Mouse (Mus musculus): ENCODE data around the gene Creg1. TPM values are rescaled to one million over a fixed set of nuclear protein-coding genes. Genes with fewer than 3 reads are reported as not detected.

Creg1 gene
- polyA plus RNA-seq, 1 experiment from 2014 or later: 16.6 TPM

GRCm38 (mm10) chr1:165790461-165791210 is 27.1 kb downstream of the Creg1 start:
- H3K4me1 ChIP-seq (replicated peaks; ENCODE audit: control insufficient read depth, insufficient read depth, low read length): peaks cover 4% of the 10 kb centered on the region; the same call in 1 of the 2 replicates

GRCm38 (mm10) chr1:165791411-165791810 is 27.9 kb downstream of the Creg1 start:
- no peak overlapping the region for H3K4me2 ChIP-seq (ENCODE audit: low read length)
- no peaks in the 10 kb centered on the region for H3K4me1 ChIP-seq (replicated peaks; ENCODE audit: control insufficient read depth, insufficient read depth, low read length)
- H3K9me3 ChIP-seq (ENCODE audit: control insufficient read depth, low read length): no peaks in the 10 kb centered on the region
- H3K27me3 ChIP-seq (replicated peaks; ENCODE audit: control insufficient read depth, insufficient read depth, low read length): no peaks in the 10 kb centered on the region
- no peak overlapping the region for H3K4me3 ChIP-seq (replicated peaks; ENCODE audit: low read length)
- no peak overlapping the region for H3K27ac ChIP-seq (ENCODE audit: low read length)
- ATAC-seq: no peak
- 87% methylated on average over 9 of the region's 9 CpGs for WGBS
- H3K36me3 ChIP-seq (ENCODE audit: control insufficient read depth, insufficient read depth): no peaks in the 10 kb centered on the region
- H3K9ac ChIP-seq (replicated peaks; ENCODE audit: low read depth, low read length): no peak overlapping the region

More at GRCm38 (mm10) chr1:165790461-165791210, 27.1 kb downstream of the Creg1 start:
- H3K4me2 ChIP-seq (ENCODE audit: low read length): no peak overlapping the region
- no peak overlapping the region for H3K9ac ChIP-seq (replicated peaks; ENCODE audit: low read depth, low read length)
- H3K36me3 ChIP-seq (ENCODE audit: control insufficient read depth, insufficient read depth): no peaks in the 10 kb centered on the region
- 89% methylated on average over 17 of the region's 17 CpGs for WGBS
- H3K4me3 ChIP-seq (replicated peaks; ENCODE audit: low read length): no peak overlapping the region
- H3K27ac ChIP-seq (ENCODE audit: low read length): no peak overlapping the region
- no peaks in the 10 kb centered on the region for H3K27me3 ChIP-seq (replicated peaks; ENCODE audit: control insufficient read depth, insufficient read depth, low read length)
- no peaks in the 10 kb centered on the region for H3K9me3 ChIP-seq (ENCODE audit: control insufficient read depth, low read length)
- no peak for ATAC-seq

- H3K4me3 ChIP-seq (replicated peaks; ENCODE audit: low read length): no peak overlapping the region
- H3K27ac ChIP-seq (ENCODE audit: low read length): no peak overlapping the region
- H3K9me3 ChIP-seq (ENCODE audit: control insufficient read depth, low read length): peaks cover 4% of the 10 kb centered on the region; the same call in 1 of the 2 replicates
- no peaks in the 10 kb centered on the region for H3K27me3 ChIP-seq (replicated peaks; ENCODE audit: control insufficient read depth, insufficient read depth, low read length)
- no peaks in the 10 kb centered on the region for H3K4me1 ChIP-seq (replicated peaks; ENCODE audit: control insufficient read depth, insufficient read depth, low read length)
- H3K4me2 ChIP-seq (ENCODE audit: low read length): no peak overlapping the region
- ATAC-seq: no peak
- H3K36me3 ChIP-seq (ENCODE audit: control insufficient read depth, insufficient read depth): no peaks in the 10 kb centered on the region
- WGBS: 81% methylated on average over 11 of the region's 11 CpGs
- H3K9ac ChIP-seq (replicated peaks; ENCODE audit: low read depth, low read length): no peak overlapping the region
Measured at GRCm38 (mm10) chr1:165801709-165802310, 38.3 kb downstream of the Creg1 start.

GRCm38 (mm10) chr1:165803107-165803506 is 39.6 kb downstream of the Creg1 start:
- 89% methylated on average over 5 of the region's 5 CpGs for WGBS

GRCm38 (mm10) chr1:165804133-165804532 is 40.6 kb downstream of the Creg1 start:
- no peak for ATAC-seq
- Histone ChIP-seq H3K4me3 (replicated peaks; ENCODE audit: low read length) (no peak overlapping the region), H3K4me1 (replicated peaks; ENCODE audit: control insufficient read depth, insufficient read depth, low read length) (no peaks in the 10 kb centered on the region), H3K9me3 (ENCODE audit: control insufficient read depth, low read length) (peaks cover 4% of the 10 kb centered on the region; the same call in 1 of the 2 replicates), H3K9ac (replicated peaks; ENCODE audit: low read depth, low read length) (no peak overlapping the region), H3K27me3 (replicated peaks; ENCODE audit: control insufficient read depth, insufficient read depth, low read length) (no peaks in the 10 kb centered on the region), H3K4me2 (ENCODE audit: low read length) (no peak overlapping the region), H3K36me3 (ENCODE audit: control insufficient read depth, insufficient read depth) (no peaks in the 10 kb centered on the region), H3K27ac (ENCODE audit: low read length) (no peak overlapping the region)
- WGBS: 91% methylated on average over 4 of the region's 4 CpGs

More at GRCm38 (mm10) chr1:165803107-165803506, 39.6 kb downstream of the Creg1 start:
- ATAC-seq: no peak
- no peak overlapping the region for H3K9ac ChIP-seq (replicated peaks; ENCODE audit: low read depth, low read length)
- H3K36me3 ChIP-seq (ENCODE audit: control insufficient read depth, insufficient read depth): no peaks in the 10 kb centered on the region
- H3K27me3 ChIP-seq (replicated peaks; ENCODE audit: control insufficient read depth, insufficient read depth, low read length): no peaks in the 10 kb centered on the region
- no peak overlapping the region for H3K27ac ChIP-seq (ENCODE audit: low read length)
- no peak overlapping the region for H3K4me2 ChIP-seq (ENCODE audit: low read length)
- H3K4me3 ChIP-seq (replicated peaks; ENCODE audit: low read length): no peak overlapping the region
- H3K4me1 ChIP-seq (replicated peaks; ENCODE audit: control insufficient read depth, insufficient read depth, low read length): no peaks in the 10 kb centered on the region
- H3K9me3 ChIP-seq (ENCODE audit: control insufficient read depth, low read length): peaks cover 4% of the 10 kb centered on the region; the same call in 1 of the 2 replicates

GRCm38 (mm10) chr1:165810633-165811032 is 47.1 kb downstream of the Creg1 start:
- peaks cover 10% of the 10 kb centered on the region; the same call in 1 of the 2 replicates for H3K27me3 ChIP-seq (replicated peaks; ENCODE audit: control insufficient read depth, insufficient read depth, low read length)
- no peak overlapping the region for H3K4me3 ChIP-seq (replicated peaks; ENCODE audit: low read length)
- no peaks in the 10 kb centered on the region for H3K36me3 ChIP-seq (ENCODE audit: control insufficient read depth, insufficient read depth)
- no peak for ATAC-seq
- H3K9me3 ChIP-seq (ENCODE audit: control insufficient read depth, low read length): no peaks in the 10 kb centered on the region
- 70% methylated on average over 2 of the region's 2 CpGs for WGBS
- H3K9ac ChIP-seq (replicated peaks; ENCODE audit: low read depth, low read length): no peak overlapping the region
- no peak overlapping the region for H3K27ac ChIP-seq (ENCODE audit: low read length)
- no peak overlapping the region for H3K4me2 ChIP-seq (ENCODE audit: low read length)
- H3K4me1 ChIP-seq (replicated peaks; ENCODE audit: control insufficient read depth, insufficient read depth, low read length): peaks cover 21% of the 10 kb centered on the region

GRCm38 (mm10) chr1:165811170-165811569 is 47.6 kb downstream of the Creg1 start:
- H3K27me3 ChIP-seq (replicated peaks; ENCODE audit: control insufficient read depth, insufficient read depth, low read length): peaks cover 11% of the 10 kb centered on the region; the same call in 1 of the 2 replicates

GRCm38 (mm10) chr1:165812775-165813174 is 49.2 kb downstream of the Creg1 start:
- Histone ChIP-seq H3K27me3 (replicated peaks; ENCODE audit: control insufficient read depth, insufficient read depth, low read length) (peaks cover 21% of the 10 kb centered on the region), H3K36me3 (ENCODE audit: control insufficient read depth, insufficient read depth) (no peaks in the 10 kb centered on the region), H3K4me2 (ENCODE audit: low read length) (no peak overlapping the region), H3K4me3 (replicated peaks; ENCODE audit: low read length) (no peak overlapping the region), H3K9ac (replicated peaks; ENCODE audit: low read depth, low read length) (no peak overlapping the region), H3K4me1 (replicated peaks; ENCODE audit: control insufficient read depth, insufficient read depth, low read length) (peaks cover 21% of the 10 kb centered on the region), H3K27ac (ENCODE audit: low read length) (no peak overlapping the region), H3K9me3 (ENCODE audit: control insufficient read depth, low read length) (no peaks in the 10 kb centered on the region)
- ATAC-seq: no peak
- WGBS: 76% methylated on average over 3 of the region's 3 CpGs

More at GRCm38 (mm10) chr1:165811170-165811569, 47.6 kb downstream of the Creg1 start:
- peaks cover 21% of the 10 kb centered on the region for H3K4me1 ChIP-seq (replicated peaks; ENCODE audit: control insufficient read depth, insufficient read depth, low read length)
- over 99% methylated on average over 5 of the region's 5 CpGs for WGBS
- no peak for ATAC-seq
- H3K4me2 ChIP-seq (ENCODE audit: low read length): no peak overlapping the region
- no peak overlapping the region for H3K4me3 ChIP-seq (replicated peaks; ENCODE audit: low read length)
- no peak overlapping the region for H3K27ac ChIP-seq (ENCODE audit: low read length)
- H3K36me3 ChIP-seq (ENCODE audit: control insufficient read depth, insufficient read depth): no peaks in the 10 kb centered on the region
- no peaks in the 10 kb centered on the region for H3K9me3 ChIP-seq (ENCODE audit: control insufficient read depth, low read length)
- H3K9ac ChIP-seq (replicated peaks; ENCODE audit: low read depth, low read length): no peak overlapping the region

- peak; percentile 70 for ATAC-seq
- H3K9ac ChIP-seq (replicated peaks; ENCODE audit: low read depth, low read length): peak overlapping the region; percentile 36; the same call in 1 of the 2 replicates
- peak overlapping the region; percentile 58 for H3K27ac ChIP-seq (ENCODE audit: low read length)
- 7% methylated on average over 7 of the region's 7 CpGs for WGBS
- H3K4me1 ChIP-seq (replicated peaks; ENCODE audit: control insufficient read depth, insufficient read depth, low read length): peaks cover 23% of the 10 kb centered on the region
- H3K4me3 ChIP-seq (replicated peaks; ENCODE audit: low read length): no peak overlapping the region
- no peaks in the 10 kb centered on the region for H3K36me3 ChIP-seq (ENCODE audit: control insufficient read depth, insufficient read depth)
- peak overlapping the region; percentile 28 for H3K4me2 ChIP-seq (ENCODE audit: low read length)
- H3K9me3 ChIP-seq (ENCODE audit: control insufficient read depth, low read length): no peaks in the 10 kb centered on the region
- H3K27me3 ChIP-seq (replicated peaks; ENCODE audit: control insufficient read depth, insufficient read depth, low read length): peaks cover 28% of the 10 kb centered on the region
Measured at GRCm38 (mm10) chr1:165814116-165814515, 50.6 kb downstream of the Creg1 start.
